Mouse (Mus musculus): ENCODE data around the gene Tln1.

DNA sequence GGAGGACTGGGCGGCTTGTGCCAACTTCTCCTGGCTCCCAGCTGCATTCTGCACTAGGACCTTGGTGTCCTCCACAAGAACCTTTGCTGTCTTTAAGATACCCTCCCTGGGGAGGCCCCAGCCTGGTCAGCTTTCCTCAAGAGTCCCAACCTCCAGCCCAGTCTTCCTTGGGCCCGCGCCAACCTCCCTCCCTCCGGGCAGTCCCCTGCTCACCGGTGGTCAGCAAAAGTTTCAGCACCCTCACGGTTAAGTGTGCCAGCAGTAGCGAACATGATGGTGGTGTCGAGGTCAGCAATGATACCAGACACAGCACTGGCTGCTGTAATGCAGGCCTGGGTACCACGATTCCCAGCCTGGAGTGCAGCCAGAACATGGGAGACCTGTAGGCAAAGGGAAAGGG is 26.5 kb downstream of the Tln1 start:
- TF ChIP-seq CTCF (IDR thresholded peaks at IDR 0.05; ENCODE audit: extremely low read depth, insufficient read length, insufficient replicate concordance, low read depth, low read length) (no peak), POLR2A (IDR thresholded peaks at IDR 0.05; ENCODE audit: low read depth, low read length) (no peak)
